Mouse (Mus musculus) midbrain, embryonic 13.5 days (tissue): ENCODE data around the gene Mbd4. TPM values are rescaled to one million over a fixed set of nuclear protein-coding genes. Genes with fewer than 3 reads are reported as not detected.
"Not testable (repeated sequence)": the region's sequence is repeated elsewhere in the genome, so short reads cannot be mapped to it uniquely, and the experiment has no call there.

Source experiments
- ATAC-seq: fragments of 200-750 bp; cut with Nextera tagmentation; 2 replicates; pipeline ENCODE4 v1.8.0; 2017; ENCODE audit warnings: mild to moderate bottlenecking, moderate TSS enrichment, moderate library complexity
- H3K27ac ChIP-seq: fragments of 300-500 bp; sonication (generic); 2 replicates; pipeline ENCODE4 v1.5.1; 2015; ENCODE audit warnings: inconsistent platforms, mild to moderate bottlenecking, moderate library complexity
- H3K27me3 ChIP-seq: fragments of 300-500 bp; sonication (generic); 2 replicates; pipeline ENCODE4 v1.6.1; 2015; ENCODE audit warnings: mild to moderate bottlenecking, inconsistent platforms
- H3K36me3 ChIP-seq: fragments of 300-500 bp; sonication (generic); 2 replicates; pipeline ENCODE4 v1.6.1; 2015; ENCODE audit warnings: mild to moderate bottlenecking, inconsistent platforms
- H3K4me1 ChIP-seq: fragments of 300-500 bp; sonication (generic); replicated peaks from 2 replicates; pipeline ENCODE4 v1.6.1; 2015; ENCODE audit warnings: inconsistent platforms
- H3K4me2 ChIP-seq: fragments of 300-500 bp; sonication (generic); replicated peaks from 2 replicates; pipeline ENCODE4 v1.6.1; 2015; ENCODE audit warnings: moderate library complexity, mild to moderate bottlenecking, inconsistent platforms
- H3K4me3 ChIP-seq: fragments of 300-500 bp; sonication (generic); replicated peaks from 2 replicates; pipeline ENCODE4 v1.5.1; 2015; ENCODE audit warnings: mild to moderate bottlenecking, inconsistent platforms
- H3K9ac ChIP-seq: fragments of 300-500 bp; sonication (generic); replicated peaks from 2 replicates; pipeline ENCODE4 v1.6.1; 2015; ENCODE audit warnings: mild to moderate bottlenecking, inconsistent platforms
- H3K9me3 ChIP-seq: fragments of 300-500 bp; sonication (generic); 2 replicates; pipeline ENCODE4 v1.6.1; 2016; ENCODE audit warnings: mild to moderate bottlenecking, inconsistent platforms
- WGBS: fragments of 180-500 bp; shearing (Covaris S2); methylation state at CpG from one replicate; pipeline ENCODE4 v1.1.7; 2015; 5-methylcytosine and 5-hydroxymethylcytosine counted together
- polyA plus RNA-seq: library from polyadenylated mRNA; unstranded; fragments of >200 nt; fragmentation: Nextera tagmentation; extraction: Ambion mirVana; gene quantifications from 2 replicates; pipeline ENCODE4 v1.2.1, GENCODE M21; 2015

Mbd4 gene
- polyA plus RNA-seq, 1 experiment from 2014 or later = 14.9 TPM

GRCm38 (mm10) chr6:115832152-115832850 is 20.9 kb downstream of the Mbd4 start:
- Histone ChIP-seq H3K36me3 (no peaks in the 10 kb centered on the region), H3K4me2 (no peak overlapping the region), H3K27ac (no peak overlapping the region), H3K4me1 (peaks cover 3% of the 10 kb centered on the region; the same call in 1 of the 2 replicates), H3K9me3 (no peaks in the 10 kb centered on the region), H3K4me3 (no peak overlapping the region), H3K27me3 (no peaks in the 10 kb centered on the region), H3K9ac (no peak overlapping the region)
- ATAC-seq = no peak
- 89% methylated on average over 2 of the region's 2 CpGs for WGBS

GRCm38 (mm10) chr6:115830779-115831601 is 22.2 kb downstream of the Mbd4 start:
- H3K27me3 ChIP-seq = no peaks in the 10 kb centered on the region
- ATAC-seq = no peak
- 84% methylated on average over 6 of the region's 6 CpGs for WGBS

GRCm38 (mm10) chr6:115823850-115824464 is 29.2 kb downstream of the Mbd4 start:
- peak overlapping the region; percentile 32 for H3K4me2 ChIP-seq
- H3K9ac ChIP-seq, H3K4me1 ChIP-seq, H3K36me3 ChIP-seq, H3K27me3 ChIP-seq, H3K9me3 ChIP-seq, H3K27ac ChIP-seq: not testable (repeated sequence)
- peak; percentile 85 for ATAC-seq
- 0 out of 2 replicates have a peak overlapping the region, but pooled peaks have one; percentile 11 for H3K4me3 ChIP-seq
- 3% methylated on average over 5 of the region's 11 CpGs for WGBS

More at GRCm38 (mm10) chr6:115830779-115831601, 22.2 kb downstream of the Mbd4 start:
- no peaks in the 10 kb centered on the region for H3K4me1 ChIP-seq
- no peak overlapping the region for H3K4me3 ChIP-seq
- H3K9me3 ChIP-seq = no peaks in the 10 kb centered on the region
- H3K27ac ChIP-seq = no peak overlapping the region
- H3K9ac ChIP-seq = no peak overlapping the region
- H3K36me3 ChIP-seq = no peaks in the 10 kb centered on the region
- H3K4me2 ChIP-seq = no peak overlapping the region

- H3K4me1 ChIP-seq = no peaks in the 10 kb centered on the region
- 84% methylated on average over 8 of the region's 8 CpGs for WGBS
- H3K36me3 ChIP-seq = no peaks in the 10 kb centered on the region
- H3K9ac ChIP-seq = no peak overlapping the region
- no peaks in the 10 kb centered on the region for H3K9me3 ChIP-seq
- no peak overlapping the region for H3K4me3 ChIP-seq
- ATAC-seq = no peak
- H3K27ac ChIP-seq = no peak overlapping the region
- no peak overlapping the region for H3K4me2 ChIP-seq
- no peaks in the 10 kb centered on the region for H3K27me3 ChIP-seq
Observed at GRCm38 (mm10) chr6:115821216-115821993, 31.8 kb downstream of the Mbd4 start.

- ATAC-seq = no peak
- H3K36me3 ChIP-seq = no peaks in the 10 kb centered on the region
- H3K27me3 ChIP-seq = no peaks in the 10 kb centered on the region
- H3K9ac ChIP-seq = no peak overlapping the region
- peaks cover 4% of the 10 kb centered on the region; the same call in 1 of the 2 replicates for H3K4me1 ChIP-seq
- H3K4me3 ChIP-seq = no peak overlapping the region
- no peak overlapping the region for H3K4me2 ChIP-seq
- WGBS = 89% methylated on average over 2 of the region's 2 CpGs
- no peak overlapping the region for H3K27ac ChIP-seq
- H3K9me3 ChIP-seq = no peaks in the 10 kb centered on the region
Observed at GRCm38 (mm10) chr6:115818129-115818528, 35.0 kb downstream of the Mbd4 start.

GRCm38 (mm10) chr6:115815041-115815440 is 38.1 kb downstream of the Mbd4 start:
- Histone ChIP-seq H3K4me3 (no peak overlapping the region), H3K36me3 (no peaks in the 10 kb centered on the region), H3K9me3 (no peaks in the 10 kb centered on the region), H3K27ac (no peak overlapping the region), H3K9ac (no peak overlapping the region), H3K4me1 (peaks cover 4% of the 10 kb centered on the region; the same call in 1 of the 2 replicates), H3K4me2 (no peak overlapping the region), H3K27me3 (no peaks in the 10 kb centered on the region)
- no peak for ATAC-seq
- WGBS = 83% methylated on average over 4 of the region's 4 CpGs

GRCm38 (mm10) chr6:115814104-115814503 is 39.1 kb downstream of the Mbd4 start:
- H3K27ac ChIP-seq = no peak overlapping the region
- no peaks in the 10 kb centered on the region for H3K27me3 ChIP-seq
- H3K9me3 ChIP-seq = no peaks in the 10 kb centered on the region
- 27% methylated on average over 4 of the region's 4 CpGs for whole genome bisulfite sequencing
- no peaks in the 10 kb centered on the region for H3K36me3 ChIP-seq
- 0 out of 2 replicates have a peak, but pooled peaks have one; percentile 17 for ATAC-seq
- peaks cover 4% of the 10 kb centered on the region; the same call in 1 of the 2 replicates for H3K4me1 ChIP-seq
- H3K9ac ChIP-seq = 0 out of 2 replicates have a peak overlapping the region, but pooled peaks have one; percentile 26
- no peak overlapping the region for H3K4me2 ChIP-seq
- H3K4me3 ChIP-seq = no peak overlapping the region

- ATAC-seq = no peak
Observed at GRCm38 (mm10) chr6:115811606-115812005, 41.6 kb downstream of the Mbd4 start.

GRCm38 (mm10) chr6:115808488-115809231 is 44.5 kb downstream of the Mbd4 start, which contains the start of gene Rpl32:
TSS of gene Rpl32 (minus strand) at chr6:115808747.
- no peaks in the 10 kb centered on the region for H3K27me3 ChIP-seq
- H3K4me2 ChIP-seq = peak within 1 kb of the TSS; percentile 90
- peaks cover 27% of the 10 kb centered on the region for H3K4me1 ChIP-seq
- peak; percentile 89 for ATAC-seq
- H3K4me3 ChIP-seq = peak within 1 kb of the TSS; percentile 99
- H3K9ac ChIP-seq = peak within 1 kb of the TSS; percentile 100
- H3K27ac ChIP-seq = peak within 1 kb of the TSS; percentile 97
- WGBS = under 1% methylated on average over 47 of the region's 47 CpGs
- H3K9me3 ChIP-seq = no peaks in the 10 kb centered on the region
- H3K36me3 ChIP-seq = peaks cover 37% of the 10 kb centered on the region

More at GRCm38 (mm10) chr6:115811606-115812005, 41.6 kb downstream of the Mbd4 start:
- Histone ChIP-seq H3K27ac (no peak overlapping the region), H3K9me3 (no peaks in the 10 kb centered on the region), H3K36me3 (peaks cover 7% of the 10 kb centered on the region), H3K4me1 (peaks cover 16% of the 10 kb centered on the region), H3K4me3 (no peak overlapping the region), H3K4me2 (no peak overlapping the region), H3K9ac (no peak overlapping the region), H3K27me3 (no peaks in the 10 kb centered on the region)
- WGBS = 73% methylated on average over 8 of the region's 8 CpGs

- Histone ChIP-seq H3K4me3 (peak overlapping the region; percentile 99), H3K36me3 (peaks cover 40% of the 10 kb centered on the region), H3K9me3 (no peaks in the 10 kb centered on the region), H3K4me1 (peaks cover 27% of the 10 kb centered on the region), H3K9ac (peak overlapping the region; percentile 100), H3K4me2 (peak overlapping the region; percentile 90), H3K27ac (peak overlapping the region; percentile 97), H3K27me3 (no peaks in the 10 kb centered on the region)
- peak; percentile 44 for ATAC-seq
- under 1% methylated on average over 22 of the region's 22 CpGs for WGBS
Observed at GRCm38 (mm10) chr6:115808196-115808487, 45.0 kb downstream of the Mbd4 start.
